Mouse (Mus musculus) layer of hippocampus, postnatal 14 days (tissue): ENCODE results near the gene Nfic. TPM values are rescaled to one million over a fixed set of nuclear protein-coding genes. Genes with fewer than 3 reads are reported as not detected.
A peak's percentile ranks its signal among the peaks of the same experiment; 100 is the strongest.

Experiments
- DNase-seq, 2 experiments: peaks; one replicate each; pipeline ENCODE4 v3.0.0; 2021 to 2022; ENCODE audit warnings: low spot score in 2 of 2, mixed read lengths in 1 of 2
- total RNA-seq, 2 experiments: library from RNA; stranded (reverse); gene quantifications; 2 replicates each; pipeline ENCODE4 v1.2.3; 2021

The Nfic gene
- total RNA-seq, 2 experiments from 2014 or later: 66.7 to 70.9 TPM

DNA sequence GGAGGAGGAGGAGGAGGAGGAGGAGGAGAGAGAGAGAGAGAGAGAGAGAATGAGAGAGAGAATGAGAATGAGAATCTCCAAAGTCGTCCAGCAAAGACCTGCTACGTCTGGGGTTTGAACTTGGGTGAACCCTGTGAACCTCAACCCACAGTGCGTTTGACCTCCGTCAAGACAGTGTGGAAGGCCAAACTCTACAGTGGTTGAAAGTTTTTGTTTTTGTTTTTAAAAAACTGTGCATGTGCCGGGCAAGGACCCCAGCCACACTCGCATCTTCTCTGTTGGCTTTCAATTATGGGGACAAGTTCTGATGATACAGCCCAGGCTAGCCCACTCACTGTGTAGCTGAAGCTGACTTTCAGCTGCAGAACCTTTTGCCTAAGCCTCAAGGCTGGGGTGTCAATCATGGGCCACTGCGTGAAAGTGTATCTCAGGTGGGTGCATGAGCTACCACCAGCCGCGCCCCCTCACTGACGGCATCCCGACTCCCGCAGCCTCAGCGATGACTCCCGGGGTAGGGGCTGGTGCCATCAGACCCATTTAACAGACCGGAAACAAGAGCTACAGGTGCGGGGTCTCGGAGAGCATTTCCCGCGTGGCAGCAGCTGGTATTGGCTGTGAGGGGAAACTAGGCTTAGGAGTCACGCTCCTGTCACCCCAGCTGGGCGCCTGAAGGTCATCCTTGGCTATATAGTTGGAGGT, 23.1 kb downstream of the Nfic start:
- no peak for DNase-seq

DNA sequence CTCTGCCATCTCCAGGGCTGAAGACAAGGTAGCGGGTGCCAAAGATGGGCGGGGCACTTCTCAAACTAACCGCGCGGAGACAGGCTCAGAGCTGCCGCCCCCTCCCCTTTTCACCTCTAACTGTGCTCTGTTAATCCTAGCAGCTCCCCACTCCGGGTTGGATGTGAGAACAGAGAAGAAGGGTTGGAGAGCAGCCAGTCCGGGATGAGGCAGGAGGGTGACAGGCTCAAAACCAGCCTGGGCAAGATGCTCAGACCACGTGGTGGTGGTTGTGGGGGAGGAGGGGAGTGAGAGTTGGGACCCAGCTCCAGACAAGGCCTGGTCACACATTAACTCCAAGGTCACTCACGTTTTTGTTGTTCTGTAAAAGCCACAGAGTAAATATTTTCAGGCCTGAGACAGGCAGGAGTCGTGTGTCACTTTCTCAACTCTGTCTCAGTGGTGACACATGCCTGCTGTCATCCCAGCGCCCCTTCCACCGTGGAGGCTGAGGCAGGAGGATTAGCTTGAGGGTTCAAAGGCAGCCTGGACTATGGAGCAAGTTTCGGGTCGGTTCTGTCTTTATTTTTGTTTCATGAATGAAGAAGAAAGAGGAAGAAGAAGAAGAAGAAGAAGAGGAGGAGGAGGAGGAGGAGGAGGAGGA, 23.8 kb downstream of the Nfic start:
- peak in 1 of 2 experiments; percentile 36 for DNase-seq

DNA sequence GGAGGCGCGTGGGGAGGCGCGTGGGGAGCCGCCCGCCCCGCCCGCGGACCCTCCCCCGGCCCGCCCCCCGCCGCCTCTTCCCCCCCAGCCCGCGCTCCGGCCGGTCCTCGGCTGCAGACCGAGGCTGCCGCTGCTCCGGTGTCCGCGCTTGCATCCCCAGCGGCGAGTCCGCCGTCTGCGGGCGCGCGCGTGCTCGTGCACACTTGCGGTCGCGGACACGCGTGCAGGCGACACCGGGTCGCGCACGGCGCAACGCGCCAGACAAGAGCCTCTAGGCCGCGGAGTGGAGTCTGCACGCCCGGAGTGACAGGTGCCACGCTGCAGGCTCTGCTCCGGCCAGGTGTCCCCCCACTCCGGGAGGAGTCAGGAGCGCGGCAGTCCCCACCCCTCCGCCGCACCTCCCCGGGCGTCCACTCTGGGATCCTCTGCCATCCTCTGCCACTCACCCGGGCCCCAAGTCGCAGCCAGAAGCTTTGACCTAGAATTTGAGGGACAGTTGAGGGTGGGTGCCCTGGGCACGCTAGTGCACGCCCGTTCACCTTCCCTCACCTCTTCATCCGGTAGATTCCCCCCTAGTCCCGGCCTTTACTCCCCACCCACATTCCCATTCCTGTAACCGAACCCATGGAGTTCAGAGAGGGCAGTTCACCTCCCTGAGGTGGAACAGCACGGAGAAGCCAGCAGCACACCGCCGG, 24.5 kb downstream of the Nfic start:
- DNase-seq: peak in 1 of 2 experiments; percentile 61

DNA sequence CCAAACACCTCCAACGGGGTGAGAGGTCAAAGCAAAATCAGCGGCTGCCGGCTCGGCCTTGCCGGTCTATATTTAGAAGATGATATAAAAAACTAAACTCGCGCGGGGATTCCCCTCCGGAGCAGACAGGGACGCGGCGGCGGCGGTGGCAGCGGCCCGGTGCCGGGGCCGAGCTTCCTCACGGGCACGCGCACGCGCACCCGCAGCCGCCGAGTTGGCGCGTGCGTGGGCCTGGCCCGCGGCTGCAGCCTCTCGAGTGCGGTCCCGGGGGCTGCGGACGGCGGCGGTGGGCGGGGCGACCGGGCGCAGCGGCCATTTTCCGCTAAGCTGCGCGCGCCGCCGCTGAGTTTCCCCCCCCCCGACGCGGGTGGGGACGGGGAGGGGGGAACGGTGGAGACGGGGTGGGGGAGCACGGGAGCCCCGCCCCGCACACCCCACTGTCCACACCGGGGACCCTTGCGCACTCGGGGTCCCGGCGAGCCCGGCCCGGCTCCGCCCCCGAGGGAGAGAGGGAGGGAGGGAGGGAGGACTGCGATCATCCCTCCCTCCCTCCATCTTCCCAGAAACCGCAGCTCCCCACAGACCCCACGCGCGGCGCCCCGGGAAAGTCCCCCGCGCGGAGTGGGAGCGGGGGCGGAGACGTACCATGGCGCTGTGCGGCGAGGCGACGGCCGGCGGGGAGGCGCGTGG, 25.1 kb downstream of the Nfic start:
- DNase-seq: peak in 1 of 2 experiments; percentile 76

DNA sequence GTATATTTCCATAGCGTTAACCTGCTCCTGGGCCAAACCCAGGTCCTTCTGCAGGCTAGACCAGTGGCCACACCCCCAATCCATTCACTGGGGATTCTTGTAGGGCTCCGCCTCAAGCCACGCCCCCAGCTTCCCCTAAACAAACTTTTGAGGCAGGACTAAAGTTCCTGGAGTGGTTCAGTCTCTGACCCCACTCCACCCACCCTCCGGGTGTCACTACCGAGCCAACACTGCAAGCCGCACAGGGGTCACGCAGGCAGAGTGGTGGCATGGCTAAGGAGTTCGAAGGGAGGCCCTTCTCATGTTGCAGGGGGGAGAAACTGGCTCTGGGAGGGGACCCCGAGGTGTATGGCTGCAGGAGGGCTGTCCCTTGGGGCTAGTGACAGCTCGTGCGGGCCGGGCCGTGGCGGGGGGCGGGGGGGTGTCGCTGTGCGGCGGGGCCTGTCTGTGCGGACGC, 25.8 kb downstream of the Nfic start:
- peak in 1 of 2 experiments; percentile 53 for DNase-seq

DNA sequence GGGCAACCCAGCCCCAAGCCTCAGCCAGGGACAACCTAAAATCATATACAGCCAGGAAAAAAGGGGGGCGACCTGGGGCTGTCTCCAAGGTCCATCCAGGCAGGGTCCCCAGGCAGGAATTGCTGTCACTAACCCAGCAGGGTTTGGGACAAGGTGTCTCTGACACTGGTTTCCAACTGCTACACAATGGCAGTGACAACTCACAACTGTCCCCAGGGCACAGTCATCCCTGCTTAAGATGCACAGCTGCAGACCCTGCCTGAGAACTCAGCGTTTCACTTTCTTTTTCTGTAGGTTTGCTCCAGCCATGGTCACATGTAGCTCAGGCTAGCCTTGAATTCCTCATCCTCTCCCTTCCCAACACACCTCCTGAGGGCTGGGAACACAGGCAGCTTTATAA, 26.3 kb downstream of the Nfic start:
- peak in 1 of 2 experiments; percentile 7 for DNase-seq

DNA sequence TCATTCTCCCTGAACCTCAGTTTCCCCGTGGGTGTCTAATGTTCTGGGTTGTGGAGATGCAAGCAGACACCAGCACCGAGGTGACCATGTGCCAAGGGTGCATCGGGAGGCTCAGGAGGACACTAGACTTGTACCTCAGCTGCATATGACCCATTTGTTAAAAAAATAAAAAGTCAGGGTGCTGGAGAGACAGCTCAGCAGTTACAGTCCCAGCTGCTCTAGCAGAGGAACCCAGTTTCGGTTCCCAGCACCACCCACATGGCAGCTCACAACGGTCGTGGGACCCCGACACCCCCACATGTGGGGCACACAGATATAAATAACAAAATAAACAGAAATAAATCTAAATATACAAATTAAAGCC, 26.9 kb downstream of the Nfic start:
- peak in 1 of 2 experiments; percentile 2 for DNase-seq

DNA sequence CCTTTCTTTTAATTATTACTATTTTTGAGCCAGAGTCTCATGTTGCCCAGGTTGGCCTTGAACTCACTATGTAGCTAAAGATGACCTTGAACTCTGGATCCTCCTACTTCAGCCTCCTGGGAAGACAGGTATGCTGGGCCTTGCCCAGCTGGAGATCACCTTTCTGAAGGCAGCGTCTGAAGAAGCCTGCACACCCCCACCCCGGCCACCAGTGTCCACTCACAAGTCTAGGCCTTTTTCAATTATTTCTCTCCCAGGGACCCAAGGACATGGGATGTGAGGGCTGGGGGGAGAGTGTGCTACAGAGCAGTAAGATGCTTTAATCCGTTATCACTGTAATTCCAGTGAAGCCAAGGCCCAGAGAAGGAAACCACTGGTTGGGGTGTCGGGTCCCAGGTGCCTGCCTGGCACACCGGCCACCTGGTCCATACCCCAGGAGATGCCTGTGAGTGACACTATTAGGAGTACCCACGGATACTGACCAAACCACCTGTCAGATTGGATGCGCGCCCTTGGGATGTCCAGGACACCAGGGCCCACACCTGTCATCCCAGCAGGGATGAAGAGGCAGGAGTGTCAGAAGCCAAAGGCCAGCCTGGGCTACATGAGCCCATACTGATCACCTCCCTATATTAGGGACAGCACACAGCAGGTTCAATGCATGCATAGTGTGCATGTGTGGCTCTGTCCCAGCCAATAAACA, 27.5 kb downstream of the Nfic start:
- peak in 1 of 2 experiments; percentile 1 for DNase-seq

DNA sequence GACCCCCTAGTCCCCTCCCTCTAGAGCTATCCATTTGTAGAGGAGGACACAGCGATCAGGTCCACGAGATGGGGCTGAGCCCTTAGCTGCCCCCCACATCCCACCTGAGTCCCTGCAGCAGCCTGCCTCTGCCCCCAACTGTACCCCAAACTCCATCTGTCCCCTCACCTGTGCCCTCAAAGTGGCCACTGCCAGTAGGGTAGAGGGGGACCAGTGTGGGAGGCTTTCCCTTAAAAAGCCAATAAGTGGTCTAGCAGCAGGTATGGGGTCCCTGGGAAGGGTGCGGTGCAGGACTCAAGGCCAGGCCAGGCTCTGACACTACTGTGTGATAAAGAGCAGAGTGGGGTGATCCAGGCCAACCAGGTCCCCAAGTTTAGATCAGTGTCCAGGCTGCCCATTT, 28.1 kb downstream of the Nfic start:
- DNase-seq: peak in 1 of 2 experiments; percentile 2

DNA sequence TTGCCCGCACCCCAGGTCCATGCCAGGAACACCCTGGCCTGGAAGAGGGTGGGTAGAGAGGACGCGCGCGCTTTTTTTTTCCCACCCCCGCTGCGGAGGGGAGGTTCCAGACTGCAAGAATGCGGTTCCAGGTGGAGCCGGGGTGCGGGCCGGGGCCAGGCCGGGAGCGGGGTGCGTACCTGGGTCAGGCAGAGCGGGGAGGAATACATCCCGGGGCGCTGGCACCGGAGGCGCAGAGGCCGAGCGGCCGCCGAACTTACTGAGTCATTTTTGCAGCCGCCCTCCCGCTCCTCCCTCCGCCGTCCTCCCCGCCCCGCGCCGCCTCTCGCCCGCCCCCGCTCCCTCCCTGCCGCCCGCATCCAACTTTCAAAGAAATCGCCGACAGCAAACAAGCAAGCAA, 28.5 kb downstream of the Nfic start:
- DNase-seq: peak in 1 of 2 experiments; percentile 16

DNA sequence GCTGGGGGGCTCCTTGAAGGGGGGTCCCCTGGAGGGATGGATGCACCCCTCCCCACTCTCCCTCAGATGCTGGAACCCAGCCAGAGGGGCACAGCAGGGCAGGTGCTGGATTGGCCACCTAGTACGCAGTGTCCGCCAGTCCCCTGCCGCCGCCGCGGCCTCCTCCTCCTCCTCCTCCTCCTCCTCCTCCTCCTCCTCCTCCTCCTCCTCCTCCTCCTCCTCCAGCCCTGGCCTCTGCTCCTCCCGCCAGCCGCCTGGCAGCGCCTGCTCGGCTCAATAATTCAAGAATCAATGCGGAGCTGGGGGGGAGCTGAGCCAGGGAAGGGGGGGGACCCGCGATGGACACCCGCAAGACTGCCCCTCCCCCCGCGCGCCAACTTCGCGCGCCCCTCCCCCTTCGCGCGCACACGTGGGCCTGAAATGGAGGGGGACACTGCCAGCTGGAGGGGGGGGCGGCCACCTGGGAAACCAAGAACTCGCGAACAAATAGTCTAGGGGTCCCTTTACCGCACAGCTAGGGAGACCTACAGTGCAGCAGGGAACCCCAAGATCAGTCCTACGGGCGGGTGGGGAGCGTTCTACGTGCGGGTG, 29.3 kb downstream of the Nfic start:
- DNase-seq: peak in 1 of 2 experiments; percentile 16

DNA sequence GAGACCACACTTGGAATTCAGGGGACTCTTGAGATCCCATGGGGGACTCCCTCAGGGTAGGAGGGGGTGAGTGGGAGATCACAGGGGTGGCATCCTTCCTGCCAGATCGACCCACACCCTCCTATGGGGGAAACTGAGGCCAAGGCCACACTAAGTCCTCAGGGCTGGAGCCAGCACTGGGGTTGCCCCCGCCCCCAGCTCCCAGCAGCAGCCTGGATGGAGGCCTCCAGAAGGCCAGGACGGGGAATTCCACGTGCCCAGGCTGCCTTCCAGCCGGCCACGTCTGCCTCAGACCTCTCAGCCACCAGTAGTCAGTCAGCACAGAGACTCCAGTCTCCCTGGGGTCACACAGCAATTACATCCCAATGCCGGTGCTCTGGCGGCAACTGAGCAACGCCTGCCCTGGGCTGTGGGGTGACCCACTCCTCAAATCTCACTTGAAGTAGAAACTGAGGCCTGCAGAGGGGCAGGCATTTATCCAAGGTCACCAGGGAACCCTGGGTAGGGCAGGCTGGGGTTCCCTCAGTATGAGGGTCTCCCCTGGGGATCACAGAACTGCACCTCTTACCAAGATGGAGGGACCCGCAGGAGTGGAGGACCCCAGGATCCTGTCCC, 30.1 kb downstream of the Nfic start:
- peak in 1 of 2 experiments; percentile 9 for DNase-seq

DNA sequence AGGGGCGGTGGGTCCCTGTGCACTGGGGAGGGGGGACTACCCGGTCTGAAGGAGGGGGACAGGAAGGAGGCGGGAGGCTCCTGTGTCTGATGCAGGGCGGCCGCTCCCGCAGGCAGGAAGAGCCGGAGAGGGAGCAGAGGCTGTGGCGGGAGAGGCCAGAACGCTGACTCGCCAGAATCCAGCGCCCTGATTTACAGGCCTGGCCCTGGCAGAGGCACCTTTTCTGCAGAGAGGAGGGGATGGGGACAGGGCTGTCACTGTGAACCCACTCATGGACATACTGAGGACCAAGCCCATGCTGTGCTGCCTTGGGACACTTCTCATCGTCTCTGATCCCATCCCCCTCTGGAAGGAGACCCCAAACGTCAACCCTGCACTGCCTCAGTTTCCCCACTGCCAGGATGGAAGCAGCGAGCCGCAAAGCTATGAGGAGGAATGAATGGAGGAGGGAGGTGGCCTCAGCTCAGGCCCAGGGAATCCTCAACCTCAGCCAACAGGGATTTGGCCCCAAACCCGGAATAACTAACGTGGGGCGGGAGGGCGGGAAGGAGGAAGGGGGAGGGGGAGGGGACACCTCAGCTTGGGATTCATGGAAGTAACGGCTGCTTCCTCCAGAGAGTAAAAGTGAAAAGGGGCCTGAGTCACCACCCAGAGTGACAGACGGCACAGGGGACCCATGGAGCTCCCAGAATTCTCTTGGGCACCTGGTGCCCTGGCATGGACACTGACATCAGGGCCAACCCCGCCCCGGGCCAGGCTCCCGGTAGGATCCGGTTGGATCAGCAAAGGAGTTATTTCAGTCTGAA, 31.0 kb downstream of the Nfic start:
- DNase-seq: peak in 1 of 2 experiments; percentile 35

DNA sequence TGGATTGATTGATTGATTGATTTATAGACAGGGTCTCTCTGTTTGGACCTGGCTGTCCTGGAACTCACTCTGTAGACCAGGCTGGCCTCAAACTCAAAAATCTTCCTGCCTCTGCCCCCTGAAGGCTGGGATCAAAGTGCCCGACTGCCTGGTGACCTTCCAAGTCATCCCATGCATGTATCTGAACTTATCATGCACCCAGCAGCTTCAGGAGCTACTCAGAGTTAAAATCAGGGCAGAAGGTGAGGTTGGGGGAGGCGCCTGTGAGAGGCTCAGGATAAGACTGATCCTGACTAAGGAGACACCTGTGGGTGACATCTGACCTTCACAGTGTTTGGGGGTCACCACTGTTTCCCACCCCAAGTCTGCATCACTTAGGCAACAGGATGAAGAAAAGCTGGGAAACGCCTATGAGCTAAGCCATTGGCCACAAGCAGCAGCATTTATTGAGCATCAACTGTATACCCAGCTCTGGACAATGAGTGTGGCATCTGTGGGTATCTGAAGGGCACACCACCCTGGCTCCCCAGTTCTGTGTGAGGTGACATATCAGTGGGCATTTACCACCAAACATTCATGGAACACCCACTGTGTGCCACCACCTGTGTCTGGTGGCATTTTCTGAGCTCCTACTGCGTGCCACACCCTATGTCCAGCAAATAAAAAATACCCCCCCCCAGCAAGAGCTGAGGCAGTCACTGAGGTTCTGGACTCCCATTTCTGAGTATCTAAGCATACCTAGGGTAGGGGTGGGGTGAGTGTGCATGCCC, 31.8 kb downstream of the Nfic start:
- peak in 1 of 2 experiments; percentile 1 for DNase-seq

DNA sequence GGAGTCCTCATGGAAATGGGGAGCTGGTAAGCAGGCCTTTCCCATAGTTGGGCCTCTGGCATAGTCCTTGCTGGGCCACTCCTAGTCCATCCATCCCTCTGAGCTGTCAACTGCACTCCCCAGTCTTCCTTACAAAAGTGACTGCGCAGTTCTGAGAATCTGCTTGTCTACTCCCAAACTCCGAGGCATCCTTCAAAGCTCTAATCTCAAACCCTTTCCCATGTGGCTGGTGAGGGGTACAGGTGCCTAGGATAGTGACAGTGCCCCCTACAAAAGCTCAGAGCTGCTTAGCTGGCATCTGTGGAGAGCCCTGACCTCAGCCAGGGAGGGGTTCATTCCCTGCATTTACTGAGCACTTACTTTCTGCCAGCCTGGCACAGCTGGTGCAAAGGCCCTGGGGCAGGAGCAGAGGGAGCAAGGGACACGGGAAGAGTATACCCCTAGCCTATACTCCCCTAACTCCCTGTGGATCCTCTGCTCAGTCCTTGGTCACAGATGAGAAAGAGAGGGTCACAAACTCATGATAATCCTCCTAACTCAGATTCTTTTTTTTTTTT, 32.7 kb downstream of the Nfic start:
- no peak for DNase-seq

DNA sequence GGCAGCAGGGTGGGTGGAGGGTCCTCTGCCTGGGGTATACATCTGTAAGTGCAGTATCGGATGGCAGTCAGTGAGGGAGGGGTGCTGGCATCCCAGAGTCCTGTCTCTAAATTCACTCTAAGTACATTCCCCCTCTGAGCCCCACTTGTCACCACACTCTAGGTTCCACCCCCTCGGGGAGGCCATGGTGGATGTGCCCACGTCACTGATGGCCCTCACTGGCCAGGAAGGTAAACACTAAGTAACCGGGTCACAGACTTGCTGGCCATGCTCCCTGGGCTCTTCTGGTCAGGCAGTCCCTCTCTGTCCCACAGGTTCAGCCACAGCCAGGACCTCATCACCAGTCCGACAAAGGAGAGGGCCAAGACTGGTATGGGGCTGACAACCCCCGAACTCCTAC, 33.2 kb downstream of the Nfic start:
- DNase-seq: no peak

DNA sequence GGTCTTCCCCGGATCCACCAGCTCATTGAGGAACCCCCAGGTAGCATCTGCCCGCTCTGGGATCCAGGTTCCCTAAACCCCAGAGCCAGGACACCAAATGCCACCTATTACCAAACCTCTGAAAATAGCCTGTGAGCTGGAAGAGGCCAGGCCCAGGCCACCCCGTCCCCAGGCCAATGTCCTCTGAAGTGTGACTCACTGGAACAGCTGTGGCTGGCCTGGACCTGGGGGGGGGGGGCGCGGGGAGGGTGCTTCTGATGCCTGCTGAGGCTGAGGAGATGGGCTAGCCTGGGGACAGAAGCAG, 33.7 kb downstream of the Nfic start:
- DNase-seq: peak in 1 of 2 experiments; percentile 1
